Mouse (Mus musculus) neural tube, embryonic 14.5 days (tissue): ENCODE results near the gene Fcgrt. TPM values are rescaled to one million over a fixed set of nuclear protein-coding genes. Genes with fewer than 3 reads are reported as not detected.

ENCODE experiments used
- ATAC-seq: fragments of 200-750 bp; cut with Nextera tagmentation; 2 replicates; pipeline ENCODE4 v1.8.0; 2017; ENCODE audit warnings: low read depth, mild to moderate bottlenecking, moderate TSS enrichment, moderate library complexity
- H3K27ac ChIP-seq: fragments of 300-500 bp; sonication (generic); 2 replicates; pipeline ENCODE4 v1.5.1; 2014; ENCODE audit warnings: low read depth, mild to moderate bottlenecking, control low read depth, low read length, moderate library complexity, mixed read lengths
- H3K27me3 ChIP-seq: fragments of 300-500 bp; sonication (generic); 2 replicates; pipeline ENCODE4 v1.6.1; 2014; ENCODE audit warnings: low read length; ENCODE audit not compliant: control insufficient read depth, insufficient read depth
- H3K36me3 ChIP-seq: fragments of 300-500 bp; sonication (generic); 2 replicates; pipeline ENCODE4 v1.6.1; 2014; ENCODE audit warnings: low read length, mixed read lengths; ENCODE audit not compliant: control insufficient read depth, insufficient read depth
- H3K4me1 ChIP-seq: fragments of 300-500 bp; sonication (generic); 2 replicates; pipeline ENCODE4 v1.6.1; 2014; ENCODE audit warnings: low read length; ENCODE audit not compliant: control insufficient read depth, insufficient read depth
- H3K4me2 ChIP-seq: fragments of 300-500 bp; sonication (generic); 2 replicates; pipeline ENCODE4 v1.6.1; 2014; ENCODE audit warnings: mild to moderate bottlenecking, low read depth, low read length, control low read depth
- H3K4me3 ChIP-seq: fragments of 300-500 bp; sonication (generic); 2 replicates; pipeline ENCODE4 v1.5.1; 2014; ENCODE audit warnings: low read depth, low read length, control low read depth, mixed read lengths
- H3K9ac ChIP-seq: fragments of 300-500 bp; sonication (generic); replicated peaks from 2 replicates; pipeline ENCODE4 v1.6.1; 2014; ENCODE audit warnings: low read depth, mild to moderate bottlenecking, control low read depth, low read length, mixed read lengths
- H3K9me3 ChIP-seq: fragments of 300-500 bp; sonication (generic); 2 replicates; pipeline ENCODE4 v1.6.1; 2016; ENCODE audit warnings: low read length; ENCODE audit not compliant: control insufficient read depth
- WGBS: fragments of 180-500 bp; shearing (Covaris S2); extraction: QIAGEN DNeasy Blood & Tissue Kit; methylation state at CpG from one replicate; pipeline ENCODE4 v1.1.7; 2014; 5-methylcytosine and 5-hydroxymethylcytosine counted together
- polyA plus RNA-seq: library from polyadenylated mRNA; unstranded; fragments of >200 nt; fragmentation: Nextera tagmentation; extraction: Ambion mirVana; gene quantifications from 2 replicates; pipeline ENCODE4 v1.2.1, GENCODE M21; 2014

Fcgrt gene
- polyA plus RNA-seq, 1 experiment from 2014 or later = 7.0 TPM

DNA sequence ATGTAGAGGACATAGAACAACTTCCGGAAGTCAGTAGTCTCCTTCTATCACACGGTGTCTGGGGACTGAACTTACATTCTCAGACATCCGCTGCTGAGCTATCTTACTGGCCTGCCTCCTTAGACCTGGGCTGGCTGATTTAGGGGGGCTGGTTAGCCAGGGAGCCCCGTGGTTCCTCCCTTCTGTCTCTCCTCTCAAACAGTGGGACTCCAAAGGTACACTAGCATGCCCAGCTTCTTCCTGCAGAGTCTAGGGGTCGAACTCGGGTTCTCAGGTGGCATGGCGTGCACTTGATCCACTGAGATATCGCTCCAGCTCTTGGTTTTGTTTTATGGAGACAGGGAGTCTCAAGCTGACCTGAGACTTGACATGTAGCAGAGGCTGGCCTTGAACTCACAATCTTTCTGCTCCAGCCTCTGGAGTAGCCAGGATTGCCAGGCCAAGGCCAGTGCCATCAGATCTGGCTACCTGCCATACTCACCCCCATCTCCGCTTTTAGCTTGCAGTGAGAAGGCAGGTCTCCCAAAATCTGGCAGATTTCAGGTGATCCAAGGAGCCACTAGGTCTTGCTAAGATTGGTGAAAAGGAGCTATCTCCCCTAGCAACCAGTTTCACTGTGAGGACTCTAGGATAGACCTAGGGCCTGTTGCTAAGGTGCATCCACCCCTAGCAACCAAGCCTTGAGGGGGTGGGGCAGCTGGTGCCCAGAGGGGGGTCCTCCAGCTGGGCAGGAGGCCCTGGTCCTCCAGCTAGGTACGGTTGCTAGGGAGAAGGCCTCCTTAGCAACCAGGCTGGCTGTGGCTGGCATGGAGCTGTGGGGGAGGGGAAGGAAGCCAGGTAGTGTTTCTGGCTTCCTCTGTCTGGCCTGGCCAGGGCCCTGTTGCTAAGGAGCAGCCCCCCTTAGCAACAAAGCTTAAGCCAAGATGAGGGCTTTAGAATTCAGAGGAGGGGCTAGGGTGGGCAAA lies 44.8 kb downstream of the Fcgrt start:
- Histone ChIP-seq H3K9ac (no peak overlapping the region), H3K4me3 (no peak overlapping the region), H3K27me3 (no peaks in the 10 kb centered on the region), H3K27ac (peak overlapping the region; percentile 49; the same call in 1 of the 2 replicates), H3K36me3 (no peaks in the 10 kb centered on the region), H3K9me3 (no peaks in the 10 kb centered on the region), H3K4me2 (no peak overlapping the region), H3K4me1 (peaks cover 17% of the 10 kb centered on the region)
- ATAC-seq = no peak
- WGBS = 79% methylated on average over 10 of the region's 10 CpGs

DNA sequence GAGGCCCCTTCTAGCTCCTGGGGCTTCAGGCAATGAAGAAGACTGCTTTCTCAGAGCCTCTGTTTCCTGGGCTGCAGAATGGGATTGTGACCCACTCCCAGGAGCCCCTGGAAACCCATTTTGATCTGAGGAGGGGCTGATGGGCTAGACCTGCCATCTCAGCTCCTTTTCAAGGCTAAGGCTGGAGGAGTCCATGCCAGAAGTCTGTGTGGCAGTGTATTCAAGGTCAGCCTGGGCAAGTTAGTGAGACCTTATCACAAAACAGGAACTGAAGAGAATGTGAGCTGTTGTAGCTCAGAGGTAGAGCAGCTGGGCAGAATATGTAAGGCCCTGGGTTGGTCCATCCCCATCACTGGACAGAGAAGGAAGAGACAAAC lies 46.7 kb downstream of the Fcgrt start:
- no peaks in the 10 kb centered on the region for H3K9me3 ChIP-seq
- H3K27me3 ChIP-seq = no peaks in the 10 kb centered on the region
- H3K9ac ChIP-seq = no peak overlapping the region
- H3K4me2 ChIP-seq = no peak overlapping the region
- no peaks in the 10 kb centered on the region for H3K36me3 ChIP-seq
- H3K27ac ChIP-seq = no peak overlapping the region
- no peak overlapping the region for H3K4me3 ChIP-seq
- peaks cover 13% of the 10 kb centered on the region for H3K4me1 ChIP-seq
- ATAC-seq = no peak

DNA sequence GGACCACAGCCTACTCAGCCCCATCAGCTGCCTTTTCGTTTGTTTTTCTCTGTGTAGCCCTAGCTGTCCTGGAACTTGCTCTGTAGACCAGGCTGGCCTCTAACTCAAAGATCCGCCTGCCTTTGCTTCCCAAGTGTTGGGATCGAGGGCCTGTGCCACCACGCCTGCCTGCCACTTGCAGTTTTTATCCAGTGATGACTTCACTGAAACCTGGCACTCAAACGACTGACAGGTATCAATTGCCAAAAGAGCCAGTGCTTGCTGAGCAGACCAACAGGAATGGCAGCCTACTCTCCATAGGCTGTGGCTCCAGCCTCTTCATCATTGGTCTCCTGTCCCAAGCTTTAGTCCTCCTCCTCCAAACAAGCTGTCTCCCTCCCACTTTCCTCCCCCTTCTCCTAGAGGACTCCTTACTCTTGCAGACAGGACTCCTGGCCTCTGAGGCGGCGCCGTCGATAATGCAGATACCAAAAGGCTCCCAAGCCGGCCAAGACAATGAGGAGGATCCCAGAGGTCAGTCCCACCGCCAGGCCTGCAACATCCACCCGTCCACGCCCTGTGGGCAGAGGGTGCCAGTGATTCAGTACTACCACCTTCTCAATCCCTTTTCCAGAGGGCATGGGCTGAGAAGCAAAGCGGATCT lies 47.2 kb downstream of the Fcgrt start:
- Histone ChIP-seq H3K9ac (no peak overlapping the region), H3K27ac (no peak overlapping the region), H3K9me3 (no peaks in the 10 kb centered on the region), H3K4me2 (no peak overlapping the region), H3K4me3 (no peak overlapping the region), H3K27me3 (no peaks in the 10 kb centered on the region), H3K36me3 (no peaks in the 10 kb centered on the region), H3K4me1 (peaks cover 14% of the 10 kb centered on the region)
- ATAC-seq = no peak
- 68% methylated on average over 14 of the region's 14 CpGs for WGBS

GRCm38 (mm10) chr7:45053931-45054510 lies 49.6 kb downstream of the Fcgrt start:
- Histone ChIP-seq H3K9ac (peak overlapping the region; percentile 95), H3K4me3 (peak overlapping the region; percentile 88), H3K27ac (peak overlapping the region; percentile 98), H3K36me3 (peaks cover 13% of the 10 kb centered on the region), H3K9me3 (no peaks in the 10 kb centered on the region), H3K4me1 (peaks cover 13% of the 10 kb centered on the region), H3K27me3 (no peaks in the 10 kb centered on the region), H3K4me2 (peak overlapping the region; percentile 97)
- peak; percentile 91 for ATAC-seq
- WGBS = under 1% methylated on average over 33 of the region's 33 CpGs

DNA sequence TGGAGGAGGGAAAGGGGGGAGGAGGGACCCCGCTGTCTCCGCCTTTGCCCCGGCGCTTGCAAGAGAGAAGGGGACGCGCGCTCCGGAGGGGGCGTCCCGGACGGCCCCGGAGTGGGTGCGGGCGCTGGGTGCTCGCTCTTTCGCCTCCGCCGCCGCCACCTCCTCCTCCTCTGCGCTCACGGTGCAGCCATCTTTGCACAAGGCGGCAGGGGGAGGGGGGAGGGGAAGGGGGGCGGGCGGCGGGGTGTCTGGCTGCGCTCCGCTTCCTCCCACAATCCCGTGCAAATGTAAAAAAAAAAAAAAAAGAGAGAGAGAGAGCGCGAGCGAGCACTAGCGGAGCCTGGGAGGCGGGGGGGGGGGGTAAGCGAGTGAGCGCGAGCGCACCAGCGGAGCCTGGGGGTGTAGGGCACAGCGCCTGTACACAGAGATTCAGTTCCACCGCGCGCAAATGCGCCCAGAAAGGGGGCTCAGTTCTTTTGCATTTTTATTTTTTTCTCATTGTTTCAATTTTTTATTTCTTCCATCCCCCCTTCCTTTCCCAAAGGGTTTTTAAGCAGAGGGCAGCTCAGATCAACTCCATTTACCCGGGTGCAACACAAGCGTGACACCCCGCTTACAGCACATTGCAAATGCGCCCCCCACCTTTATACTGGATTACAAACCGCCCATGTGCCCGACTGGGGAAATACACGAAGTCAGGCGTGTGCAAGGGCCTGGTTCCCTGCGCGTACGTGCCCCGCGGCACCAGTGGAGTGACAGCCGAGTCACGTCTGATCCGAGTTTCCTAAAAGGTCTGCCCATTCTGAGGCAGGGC lies 50.3 kb downstream of the Fcgrt start:
- H3K4me1 ChIP-seq = peaks cover 13% of the 10 kb centered on the region
- peaks cover 20% of the 10 kb centered on the region for H3K36me3 ChIP-seq
- peak overlapping the region; percentile 95 for H3K9ac ChIP-seq
- peak; percentile 47 for ATAC-seq
- no peaks in the 10 kb centered on the region for H3K27me3 ChIP-seq
- H3K4me2 ChIP-seq = peak overlapping the region; percentile 97
- peak overlapping the region; percentile 88 for H3K4me3 ChIP-seq
- H3K27ac ChIP-seq = peak overlapping the region; percentile 98
- under 1% methylated on average over 22 of the region's 59 CpGs for WGBS
- H3K9me3 ChIP-seq = no peaks in the 10 kb centered on the region

DNA sequence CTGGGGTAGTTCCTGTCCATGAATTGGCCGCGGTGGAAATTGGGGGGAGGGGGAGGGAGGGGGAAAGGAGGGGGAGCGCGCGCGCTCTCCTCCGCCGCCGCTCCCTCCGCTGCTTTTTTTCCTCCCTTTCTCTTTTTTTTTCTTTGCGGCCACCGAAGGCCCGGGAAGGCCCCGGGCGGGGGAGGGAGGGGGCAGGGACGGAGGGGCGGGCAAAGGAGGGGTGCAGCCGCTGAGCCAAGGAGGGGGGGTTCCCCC lies 50.9 kb downstream of the Fcgrt start, which contains the start of gene Prr12:
Gene Prr12, minus strand, starts transcription at position 20 of the 255 bp plus-strand sequence.
- ATAC-seq = no peak
- Histone ChIP-seq H3K4me3 (peak within 1 kb of the TSS; percentile 88), H3K4me1 (peaks cover 13% of the 10 kb centered on the region), H3K36me3 (peaks cover 26% of the 10 kb centered on the region), H3K9ac (peak within 1 kb of the TSS; percentile 95), H3K9me3 (no peaks in the 10 kb centered on the region), H3K4me2 (peak within 1 kb of the TSS; percentile 97), H3K27me3 (no peaks in the 10 kb centered on the region), H3K27ac (peak within 1 kb of the TSS; percentile 98)
- WGBS = 0% methylated on average over 1 of the region's 18 CpGs

- Histone ChIP-seq H3K4me2 (peak overlapping the region; percentile 97), H3K27ac (peak overlapping the region; percentile 98), H3K36me3 (peaks cover 29% of the 10 kb centered on the region), H3K4me1 (peaks cover 13% of the 10 kb centered on the region), H3K9me3 (no peaks in the 10 kb centered on the region), H3K4me3 (peak overlapping the region; percentile 88), H3K9ac (peak overlapping the region; percentile 95), H3K27me3 (no peaks in the 10 kb centered on the region)
- under 1% methylated on average over 37 of the region's 38 CpGs for WGBS
- no peak for ATAC-seq
These were observed 51.3 kb downstream of the Fcgrt start for GRCm38 (mm10) chr7:45052181-45052861.

- Histone ChIP-seq H3K9ac (peak overlapping the region; percentile 95), H3K4me3 (peak overlapping the region; percentile 88), H3K27me3 (no peaks in the 10 kb centered on the region), H3K36me3 (peaks cover 36% of the 10 kb centered on the region), H3K4me1 (peaks cover 13% of the 10 kb centered on the region), H3K27ac (peak overlapping the region; percentile 98), H3K9me3 (no peaks in the 10 kb centered on the region), H3K4me2 (peak overlapping the region; percentile 97)
- 3% methylated on average over 13 of the region's 13 CpGs for WGBS
- ATAC-seq = no peak
These were observed 52.1 kb downstream of the Fcgrt start for GRCm38 (mm10) chr7:45051601-45051974.
